In genomic region chr16:34334919-34335318, GRCm38 (mm10) we compare ENCODE assay signal across 10 mouse cellular contexts.
DNase-seq lines count a peak whose midpoint lies in the region; ATAC-seq lines count a peak whose summit lies in the region.
"Had no signal": no experiment of that assay in that cellular context is flagged by ENCODE, and none has a peak within 500 bp of the region (broad histone marks: within the 10 kb centered on the region; RNA-seq: fewer than 3 reads in every experiment).

No protein-coding gene starts in this region.

- H3K9me3 ChIP-seq in heart, embryonic 14.5 days (ENCODE audit: control insufficient read depth, low read length) = no peaks in the 10 kb centered on the region
- no peaks in the 10 kb centered on the region for H3K9me3 ChIP-seq in stomach, embryonic 15.5 days
- H3K9me3 ChIP-seq: G1E; neural tube, embryonic 12.5 days had no signal

- H3K9ac ChIP-seq in heart, embryonic 14.5 days (ENCODE audit: low read length) = 0 out of 2 replicates have a peak overlapping the region, but pooled peaks have one; percentile 44
- no peak overlapping the region for H3K9ac ChIP-seq in stomach, embryonic 15.5 days
- H3K9ac ChIP-seq: neural tube, embryonic 12.5 days had no signal

- intact Hi-C loops in heart, postnatal 25 days (cut with DNase I) = no loop called here

- H3K4me1 ChIP-seq in heart, embryonic 14.5 days (ENCODE audit: control insufficient read depth in 2 of 2, insufficient read depth in 2 of 2, low read length in 2 of 2) = peaks cover 27 to 44% of the 10 kb centered on the region in 2 experiments
- 0 out of 2 replicates have a peak, but pooled peaks cover 3% of the 10 kb centered on the region for H3K4me1 ChIP-seq in stomach, embryonic 15.5 days

- no peaks in the 10 kb centered on the region for H3K27me3 ChIP-seq in heart, embryonic 14.5 days (ENCODE audit: control insufficient read depth, insufficient read depth, low read length)
- no peaks in the 10 kb centered on the region for H3K27me3 ChIP-seq in stomach, embryonic 15.5 days (replicated peaks)
- H3K27me3 ChIP-seq: neural tube, embryonic 12.5 days had no signal

- H3K36me3 ChIP-seq in heart, embryonic 14.5 days (ENCODE audit: control insufficient read depth, insufficient read depth, low read length) = no peaks in the 10 kb centered on the region
- H3K36me3 ChIP-seq in stomach, embryonic 15.5 days = no peaks in the 10 kb centered on the region
- H3K36me3 ChIP-seq: G1E had no signal

- peak; percentile 48 for ATAC-seq in heart, embryonic 14.5 days (ENCODE audit: insufficient number of reproducible peaks, insufficient read depth, low FRiP score, low read depth)
- ATAC-seq in stomach, embryonic 15.5 days (ENCODE audit: insufficient read depth, low FRiP score, low read depth) = peak; percentile 82; the same call in 1 of the 2 replicates

- no peak overlapping the region for H3K4me3 ChIP-seq in heart, embryonic 14.5 days (ENCODE audit: control insufficient read depth in 1 of 2, insufficient read depth in 1 of 2, low read depth in 1 of 2, low read length in 2 of 2)
- H3K4me3 ChIP-seq in stomach, embryonic 15.5 days (replicated peaks) = no peak overlapping the region
- H3K4me3 ChIP-seq: neural tube, embryonic 12.5 days had no signal

- peak overlapping the region; percentile 27 for H3K4me2 ChIP-seq in heart, embryonic 14.5 days (ENCODE audit: low read length)
- H3K4me2 ChIP-seq in stomach, embryonic 15.5 days = no peak overlapping the region
- H3K4me2 ChIP-seq: neural tube, embryonic 12.5 days had no signal

- DNase-seq in heart, postnatal 25 days (ENCODE audit: low spot score) = no peak
- peak; percentile 38 for DNase-seq in right cerebral cortex, adult 18-20 months
- no peak for DNase-seq in right cerebral cortex, postnatal 25 days
- DNase-seq in kidney, adult 9 months = peak; percentile 63
- no peak for DNase-seq in gastrocnemius, adult 18-20 months (ENCODE audit: low spot score)
- no peak for DNase-seq in gastrocnemius, postnatal 10 days

- H3K27ac ChIP-seq in heart, embryonic 14.5 days (replicated peaks in 1 of 2; ENCODE audit: control insufficient read depth in 1 of 2, insufficient read depth in 1 of 2, low read depth in 2 of 2, low read length in 2 of 2) = peak overlapping the region; percentile 75 to 90
- no peak overlapping the region for H3K27ac ChIP-seq in stomach, embryonic 15.5 days
- H3K27ac ChIP-seq: neural tube, embryonic 12.5 days had no signal

- 31% methylated on average over 4 of the region's 4 CpGs for WGBS in heart, embryonic 14.5 days
- WGBS in stomach, embryonic 15.5 days = 48% methylated on average over 4 of the region's 4 CpGs

Comparison
In these comparisons a context has a peak if more than half of its experiments do, and no peak if none do; other contexts are left out.
1. DNase-seq: peak in right cerebral cortex, adult 18-20 months (single experiment) and kidney, adult 9 months (single experiment); none in heart, postnatal 25 days (single experiment), right cerebral cortex, postnatal 25 days (single experiment), gastrocnemius, adult 18-20 months (single experiment) and gastrocnemius, postnatal 10 days (single experiment).